Mouse (Mus musculus) E14TG2a.4 (cell line): ENCODE measurements around the gene Nrbf2.

Experiments
- CTCF ChIP-seq: conservative IDR thresholded peaks from 2 replicates; pipeline ENCODE4 v1.5.1; 2014; ENCODE audit warnings: low read length
- NANOG ChIP-seq: IDR thresholded peaks from 2 replicates; pipeline ENCODE4 v1.6.1; 2014; ENCODE audit warnings: borderline replicate concordance, low read length, mixed read lengths
- POU5F1 ChIP-seq: IDR thresholded peaks from 2 replicates; pipeline ENCODE4 v1.6.1; 2014; ENCODE audit warnings: low read length, borderline replicate concordance

DNA sequence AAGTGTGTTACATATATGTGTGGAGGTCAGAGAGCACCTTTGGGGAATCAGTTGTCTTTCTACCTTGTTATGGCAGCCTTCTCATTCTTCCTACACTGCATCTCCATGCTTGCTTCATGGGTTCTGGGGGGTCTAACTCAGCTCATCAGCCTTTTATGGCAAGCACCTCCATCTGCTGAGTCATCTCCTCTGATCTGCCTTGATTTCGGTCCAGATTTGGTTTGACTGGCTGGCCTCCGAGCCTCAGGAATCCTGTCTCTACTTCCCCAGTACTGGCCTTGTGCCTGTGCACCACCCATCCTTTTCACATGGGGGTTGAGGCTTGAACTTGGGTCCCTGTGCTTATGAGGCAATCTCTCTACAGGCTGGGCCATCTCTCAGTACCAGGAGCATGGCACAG is 45.5 kb upstream of the Nrbf2 start:
- TF ChIP-seq CTCF (no peak), POU5F1 (no peak), NANOG (no peak)
